Mouse (Mus musculus): ENCODE data around the gene Dbx2.

Dbx2 gene

DNA sequence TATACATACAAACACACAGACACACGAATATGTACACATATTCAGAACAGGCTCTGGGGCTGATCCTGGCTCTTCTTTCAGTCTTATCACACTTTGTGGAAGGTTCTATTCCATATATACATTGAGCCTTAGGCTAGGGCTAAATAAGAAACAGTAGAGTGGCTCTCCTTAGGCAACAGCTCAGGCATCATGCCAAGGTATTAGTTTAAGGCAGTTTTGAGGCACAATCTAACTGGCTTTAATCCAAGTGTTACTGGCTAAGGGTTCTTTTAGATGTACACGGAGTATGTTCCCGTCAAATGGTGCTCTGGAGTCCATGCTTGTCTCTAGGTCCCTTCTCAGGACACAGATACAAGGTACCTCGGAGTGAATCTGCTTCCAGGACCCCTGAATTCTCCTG lies 31.4 kb downstream of the Dbx2 start:
- no peak for DNase-seq (ENCODE audit: low spot score in 2 of 2)

DNA sequence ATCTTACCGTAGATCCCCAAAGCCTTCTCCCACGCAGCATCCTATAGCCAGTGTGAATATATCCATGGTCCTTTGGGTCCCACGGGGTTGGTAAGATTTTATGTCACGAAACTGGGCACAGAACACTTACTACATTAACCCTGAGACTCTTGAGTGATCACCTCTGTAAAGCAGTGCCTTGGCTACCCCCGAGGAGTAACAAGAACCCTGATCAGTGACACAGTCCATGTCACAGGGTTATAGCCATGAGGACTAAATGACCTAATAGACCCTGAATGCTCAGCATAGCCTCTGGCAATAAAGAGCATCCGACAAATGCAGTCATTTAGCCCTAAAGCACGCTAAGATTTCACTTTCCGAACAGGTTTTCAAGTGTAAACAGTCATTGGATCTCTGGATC lies 33.0 kb downstream of the Dbx2 start:
- no peak for DNase-seq (ENCODE audit: low spot score in 2 of 2)

GRCm38 (mm10) chr15:95612600-95612999 lies 43.2 kb downstream of the Dbx2 start:
- no peak for DNase-seq (ENCODE audit: low spot score in 2 of 2)

DNA sequence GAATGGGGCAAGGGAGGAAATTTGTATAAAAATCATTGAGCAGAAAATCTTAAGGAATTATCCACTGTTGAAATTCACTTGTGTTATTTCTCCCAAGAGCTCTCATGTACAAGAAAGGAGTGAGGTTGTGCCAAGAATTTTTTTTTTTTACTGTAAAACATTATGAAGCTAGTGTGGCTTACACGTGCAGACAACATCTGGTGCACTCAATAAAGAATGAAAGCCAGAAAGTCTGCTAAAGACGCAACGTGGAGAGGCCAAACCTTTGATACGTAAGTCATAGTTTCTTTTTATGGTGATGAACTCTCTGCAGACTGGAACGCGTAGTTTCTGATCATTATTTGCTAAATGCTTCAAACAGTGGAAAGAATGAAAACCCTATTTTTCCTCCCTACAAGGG lies 54.6 kb downstream of the Dbx2 start:
- DNase-seq (ENCODE audit: low spot score in 2 of 2) = no peak

DNA sequence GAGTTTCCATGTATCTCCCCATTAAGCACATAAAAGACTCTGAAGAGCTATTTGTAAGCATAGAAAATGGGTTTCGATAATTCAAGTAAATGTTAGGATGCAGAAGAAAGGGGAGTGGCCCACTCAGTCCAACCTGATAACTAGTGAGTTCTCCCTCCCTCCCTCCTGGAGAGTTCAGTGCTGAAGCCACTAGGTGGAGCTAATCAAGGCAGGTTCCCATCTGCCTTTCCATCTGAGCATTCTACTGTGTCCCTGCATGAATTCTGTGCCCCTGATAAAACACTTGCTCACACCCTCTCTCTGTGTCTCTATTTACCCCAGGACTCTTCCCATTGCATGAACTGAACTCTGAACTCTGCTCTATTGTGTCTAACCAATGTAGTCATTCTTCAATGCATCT lies 57.1 kb downstream of the Dbx2 start:
- DNase-seq (ENCODE audit: low spot score in 2 of 2) = peak in 1 of 2 experiments; percentile 16

DNA sequence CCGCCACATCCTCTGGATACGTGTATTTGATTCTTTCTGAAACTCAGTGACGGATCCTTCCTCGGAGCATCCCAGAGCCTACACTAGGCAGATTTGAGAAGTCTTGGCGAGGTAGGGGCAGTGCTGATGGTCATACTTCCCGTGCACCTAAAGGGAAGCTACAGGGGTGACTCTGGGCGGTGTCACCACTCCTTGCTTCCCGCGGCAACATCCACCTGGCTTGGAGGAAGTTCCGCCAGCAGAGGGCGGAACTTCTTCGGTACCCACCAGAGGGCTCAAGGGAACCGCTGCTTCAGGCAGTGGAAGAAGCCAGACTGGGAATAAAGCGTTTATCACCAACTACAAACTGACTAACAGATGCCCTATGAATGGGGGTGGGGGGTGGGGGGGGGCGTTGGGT lies 68.9 kb downstream of the Dbx2 start:
- DNase-seq (ENCODE audit: low spot score in 2 of 2) = no peak

DNA sequence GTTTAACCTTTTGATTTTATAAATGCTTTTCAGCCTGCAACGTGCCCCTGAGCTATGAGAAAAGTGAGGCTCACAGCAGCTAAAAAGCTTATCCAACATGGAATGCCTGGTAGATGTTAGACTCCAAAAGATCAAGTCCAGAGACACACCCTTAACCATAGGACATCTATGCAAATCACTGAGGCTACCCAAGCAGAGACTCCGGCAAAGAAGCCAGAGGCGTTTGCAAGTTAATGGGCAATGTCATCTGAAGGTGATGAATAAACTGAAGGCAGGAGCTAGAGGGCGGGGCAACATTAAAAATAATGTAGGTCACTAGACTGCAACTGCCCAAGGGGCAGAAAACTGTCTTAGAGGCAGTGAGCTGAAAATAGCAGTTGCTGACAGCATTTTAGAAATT lies 70.9 kb downstream of the Dbx2 start:
- DNase-seq (ENCODE audit: low spot score in 2 of 2) = no peak

DNA sequence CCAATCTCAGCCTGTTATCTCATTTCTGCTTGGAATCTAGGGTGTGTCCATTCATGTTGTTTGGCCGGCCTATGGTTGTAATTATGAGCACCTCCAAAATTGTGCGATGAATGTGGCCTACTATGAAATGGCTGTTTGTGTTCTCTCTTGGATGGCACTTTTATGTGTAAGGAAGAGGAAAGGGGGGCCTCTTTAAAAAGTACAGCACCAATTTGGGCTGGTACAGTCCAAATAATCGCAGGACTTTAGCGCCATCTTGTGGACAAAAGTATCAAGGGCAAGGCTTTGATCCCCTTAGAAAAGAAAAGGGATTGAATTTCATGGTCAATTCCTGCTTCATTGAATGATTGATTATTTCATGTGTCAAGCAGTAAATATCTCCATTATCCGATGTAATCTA lies 81.1 kb downstream of the Dbx2 start:
- peak; percentile 8 to 60 for DNase-seq (ENCODE audit: low spot score in 2 of 2)
